Mouse (Mus musculus) bone marrow, adult 2 months (tissue): Measurements from ENCODE around the gene Myo10.
"Not testable (repeated sequence)": the region's sequence is repeated elsewhere in the genome, so short reads cannot be mapped to it uniquely, and the experiment has no call there.

Source experiments
- CTCF ChIP-seq: fragments of 200-500 bp; IDR thresholded peaks from 2 replicates; pipeline ENCODE4 v1.5.1; 2011; ENCODE audit warnings: low read length, control low read depth; ENCODE audit not compliant: control insufficient read depth, insufficient read depth
- POLR2A ChIP-seq: fragments of 200-500 bp; IDR thresholded peaks from 2 replicates; pipeline ENCODE4 v1.6.1; 2011; ENCODE audit warnings: low read depth, mild to moderate bottlenecking, control low read depth, low read length, borderline replicate concordance; ENCODE audit not compliant: control insufficient read depth

DNA sequence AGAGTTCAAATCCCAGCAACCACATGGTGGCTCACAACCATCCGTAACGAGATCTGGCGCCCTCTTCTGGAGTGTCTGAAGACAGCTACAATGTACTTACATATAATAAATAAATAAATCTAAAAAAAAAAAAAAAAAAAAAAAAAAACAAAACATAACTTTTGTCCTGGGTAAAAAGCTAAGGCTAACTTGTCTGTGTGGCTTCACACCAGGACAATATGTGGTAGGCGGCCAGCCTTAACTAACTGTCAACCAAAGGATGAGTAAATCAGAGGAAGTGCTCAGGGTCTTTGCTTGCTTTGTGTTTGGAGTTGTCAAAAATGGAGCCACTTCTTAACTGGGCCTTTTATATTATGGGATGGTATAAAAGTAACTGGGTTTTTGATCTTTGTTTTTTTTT is 95.8 kb downstream of the Myo10 start:
- not testable (repeated sequence) for TF ChIP-seq CTCF, POLR2A
